In the genomic region with DNA sequence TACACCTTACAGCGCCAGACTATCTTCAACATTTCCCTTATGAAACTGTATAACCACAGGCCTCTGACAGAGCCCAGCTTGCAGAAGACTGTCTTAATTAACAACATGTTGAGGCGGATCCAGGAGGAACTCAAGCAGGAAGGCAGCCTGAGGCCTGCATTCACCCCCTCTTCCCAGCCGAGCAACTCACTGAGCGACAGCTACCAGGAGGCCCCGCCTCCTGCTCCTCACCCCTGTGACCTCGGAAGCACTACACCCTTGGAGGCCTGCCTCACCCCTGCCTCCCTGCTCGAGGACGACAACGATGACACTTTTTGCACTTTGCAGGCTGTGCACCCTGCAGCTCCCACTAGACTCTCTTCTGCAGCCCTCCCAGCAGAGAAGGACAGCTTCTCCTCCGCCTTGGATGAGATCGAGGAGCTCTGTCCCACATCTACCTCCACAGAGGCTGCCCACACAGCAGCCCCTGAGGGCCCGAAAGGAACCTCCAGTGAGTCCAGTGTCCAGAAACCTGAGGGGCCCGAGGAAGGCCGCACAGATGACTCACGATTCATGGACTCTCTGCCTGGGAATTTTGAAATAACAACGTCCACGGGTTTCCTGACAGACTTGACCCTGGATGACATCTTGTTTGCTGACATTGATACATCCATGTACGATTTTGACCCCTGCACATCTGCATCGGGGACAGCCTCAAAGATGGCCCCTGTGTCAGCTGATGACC, we compare ENCODE assay signal across 8 mouse cellular contexts.
DNase-seq lines count a peak whose midpoint lies in the region; ATAC-seq lines count a peak whose summit lies in the region.

No protein-coding gene starts in this region.

- H3K36me3 ChIP-seq in heart, embryonic 10.5 days, result peaks cover 20% of the 10 kb centered on the region
- 0 out of 2 replicates have a peak, but pooled peaks cover 4% of the 10 kb centered on the region for H3K36me3 ChIP-seq in hindbrain, embryonic 12.5 days
- H3K36me3 ChIP-seq in liver, embryonic 11.5 days (ENCODE audit: control insufficient read depth, insufficient read depth, low read length), result peaks cover 12% of the 10 kb centered on the region

- H3K4me2 ChIP-seq in hindbrain, embryonic 12.5 days (replicated peaks), result no peak overlapping the region
- no peak overlapping the region for H3K4me2 ChIP-seq in liver, embryonic 11.5 days

- intact Hi-C loops in left cerebral cortex, postnatal 36 days (cut with DNase I), result no loop called here

- no peaks in the 10 kb centered on the region for H3K9me3 ChIP-seq in heart, embryonic 10.5 days
- no peaks in the 10 kb centered on the region for H3K9me3 ChIP-seq in hindbrain, embryonic 12.5 days (replicated peaks)
- H3K9me3 ChIP-seq in liver, embryonic 11.5 days (ENCODE audit: control insufficient read depth, low read length), result no peaks in the 10 kb centered on the region

- H3K4me3 ChIP-seq in heart, embryonic 10.5 days, result no peak overlapping the region
- no peak overlapping the region for H3K4me3 ChIP-seq in hindbrain, embryonic 12.5 days
- H3K4me3 ChIP-seq in liver, embryonic 11.5 days (ENCODE audit: low read depth, low read length), result no peak overlapping the region

- H3K4me1 ChIP-seq in heart, embryonic 10.5 days, result peaks cover 66% of the 10 kb centered on the region
- H3K4me1 ChIP-seq in hindbrain, embryonic 12.5 days, result peaks cover 56% of the 10 kb centered on the region
- peaks cover 18% of the 10 kb centered on the region for H3K4me1 ChIP-seq in liver, embryonic 11.5 days (replicated peaks; ENCODE audit: control insufficient read depth, insufficient read depth, low read length)

- H3K9ac ChIP-seq in hindbrain, embryonic 12.5 days, result no peak overlapping the region
- H3K9ac ChIP-seq in liver, embryonic 11.5 days (ENCODE audit: low read depth, low read length), result 0 out of 2 replicates have a peak overlapping the region, but pooled peaks have one; percentile 25

- H3K27me3 ChIP-seq in heart, embryonic 10.5 days (ENCODE audit: insufficient read depth, poor library complexity, severe bottlenecking), result no peaks in the 10 kb centered on the region
- no peaks in the 10 kb centered on the region for H3K27me3 ChIP-seq in hindbrain, embryonic 12.5 days
- H3K27me3 ChIP-seq in liver, embryonic 11.5 days (replicated peaks; ENCODE audit: control insufficient read depth, insufficient read depth, low read length), result no peaks in the 10 kb centered on the region

- peak; percentile 36; the same call in 1 of the 2 replicates for ATAC-seq in hindbrain, embryonic 12.5 days (ENCODE audit: low FRiP score)
- no peak for ATAC-seq in liver, embryonic 11.5 days (replicated peaks; ENCODE audit: low FRiP score)

- no peak for DNase-seq in heart, embryonic 10.5 days (ENCODE audit: low spot score)
- no peak for DNase-seq in heart, adult 9 months (ENCODE audit: low spot score in 2 of 2)
- peak; percentile 85 for DNase-seq in ZHBTc4 (ENCODE audit: low read depth, low spot score)
- no peak for DNase-seq in liver, embryonic 11.5 days (ENCODE audit: low spot score)
- no peak for DNase-seq in thymus, adult 18-20 months
- DNase-seq in left cerebral cortex, postnatal 36 days (ENCODE audit: low spot score in 2 of 2), result no peak
- no peak for DNase-seq in ovary, adult 18-20 months (ENCODE audit: low spot score)

- WGBS in heart, embryonic 10.5 days, result 64% methylated on average over 19 of the region's 19 CpGs
- 36% methylated on average over 19 of the region's 19 CpGs for WGBS in hindbrain, embryonic 12.5 days
- 56% methylated on average over 19 of the region's 19 CpGs for WGBS in liver, embryonic 11.5 days

- H3K27ac ChIP-seq in heart, embryonic 10.5 days, result peak overlapping the region; percentile 77
- peak overlapping the region; percentile 56 for H3K27ac ChIP-seq in hindbrain, embryonic 12.5 days
- no peak overlapping the region for H3K27ac ChIP-seq in liver, embryonic 11.5 days (ENCODE audit: low read depth, low read length)
